Comparison of ENCODE assay signal across 17 mouse cellular contexts in the genomic region with DNA sequence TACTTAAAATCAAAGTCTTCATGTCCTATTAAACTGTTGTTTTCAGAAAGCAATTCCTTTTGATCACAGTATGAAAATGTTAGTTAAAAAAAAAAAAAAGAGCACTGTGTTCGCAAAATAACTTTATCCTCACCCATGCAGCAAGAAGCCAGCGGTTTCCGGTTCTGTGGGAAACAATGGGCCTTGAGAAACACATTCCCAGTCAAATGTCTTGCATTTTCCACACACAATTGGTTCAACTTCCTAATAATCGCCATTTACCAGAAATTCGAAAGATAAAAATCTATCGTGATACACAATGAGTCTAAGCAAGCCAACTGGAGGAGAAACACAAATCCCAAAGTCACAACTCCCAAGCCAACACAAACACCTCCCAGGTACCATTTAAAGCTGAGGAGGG. TPM values are rescaled to one million over a fixed set of nuclear protein-coding genes. Genes with fewer than 3 reads are reported as not detected.
A peak's percentile ranks its signal among the peaks of the same experiment; 100 is the strongest.
DNase-seq lines count a peak whose midpoint lies in the region; ATAC-seq and TF ChIP-seq lines count a peak whose summit lies in the region.
"Had no signal": no experiment of that assay in that cellular context is flagged by ENCODE, and none has a peak within 500 bp of the region (broad histone marks: within the 10 kb centered on the region; RNA-seq: fewer than 3 reads in every experiment).

No protein-coding gene starts in this region.

- 0 out of 2 replicates have a peak overlapping the region, but pooled peaks have one; percentile 35 for H3K27ac ChIP-seq in intestine, postnatal 0 days (ENCODE audit: low read depth, low read length)
- H3K27ac ChIP-seq in intestine, embryonic 16.5 days (ENCODE audit: low read length): no peak overlapping the region
- peak overlapping the region; percentile 87 for H3K27ac ChIP-seq in brown adipose tissue, adult 24 weeks (replicated peaks; ENCODE audit: low read depth, low read length)
- H3K27ac ChIP-seq in heart, embryonic 16.5 days (ENCODE audit: low read length): peak overlapping the region; percentile 30
- H3K27ac ChIP-seq in forebrain, embryonic 12.5 days: no peak overlapping the region
- H3K27ac ChIP-seq in forebrain, embryonic 13.5 days: no peak overlapping the region
- H3K27ac ChIP-seq: hindbrain, embryonic 15.5 days; lung, embryonic 15.5 days had no signal

- H3K9me3 ChIP-seq in intestine, postnatal 0 days (ENCODE audit: control insufficient read depth): no peaks in the 10 kb centered on the region
- no peaks in the 10 kb centered on the region for H3K9me3 ChIP-seq in intestine, embryonic 16.5 days (ENCODE audit: control insufficient read depth, low read length)
- H3K9me3 ChIP-seq in heart, embryonic 16.5 days (replicated peaks; ENCODE audit: control insufficient read depth, low read length): no peaks in the 10 kb centered on the region
- no peaks in the 10 kb centered on the region for H3K9me3 ChIP-seq in forebrain, embryonic 12.5 days
- H3K9me3 ChIP-seq in forebrain, embryonic 13.5 days (replicated peaks): no peaks in the 10 kb centered on the region
- H3K9me3 ChIP-seq: embryonic facial prominence, embryonic 15.5 days; hindbrain, embryonic 15.5 days; lung, embryonic 15.5 days had no signal

- no peaks in the 10 kb centered on the region for H3K27me3 ChIP-seq in intestine, postnatal 0 days (replicated peaks; ENCODE audit: control insufficient read depth, insufficient read depth, low read length)
- H3K27me3 ChIP-seq in intestine, embryonic 16.5 days (replicated peaks; ENCODE audit: control insufficient read depth, insufficient read depth, low read length): no peaks in the 10 kb centered on the region
- no peaks in the 10 kb centered on the region for H3K27me3 ChIP-seq in heart, embryonic 16.5 days (ENCODE audit: control insufficient read depth, insufficient read depth, low read length)
- H3K27me3 ChIP-seq in forebrain, embryonic 12.5 days: no peaks in the 10 kb centered on the region
- no peaks in the 10 kb centered on the region for H3K27me3 ChIP-seq in forebrain, embryonic 13.5 days
- H3K27me3 ChIP-seq: embryonic facial prominence, embryonic 15.5 days; hindbrain, embryonic 15.5 days; lung, embryonic 15.5 days had no signal

- ATAC-seq in intestine, postnatal 0 days: no peak
- ATAC-seq in intestine, embryonic 16.5 days: no peak
- no peak for ATAC-seq in heart, embryonic 16.5 days (replicated peaks; ENCODE audit: extremely low read depth, insufficient read depth, low FRiP score)
- no peak for ATAC-seq in forebrain, embryonic 12.5 days (ENCODE audit: low FRiP score)
- no peak for ATAC-seq in forebrain, embryonic 13.5 days
- ATAC-seq: CD4-positive, CD25-positive, alpha-beta regulatory T cell, adult 4 months; forebrain, postnatal 0 days had no signal

- 76% methylated on average over 6 of the region's 6 CpGs for WGBS in intestine, postnatal 0 days
- 73% methylated on average over 6 of the region's 6 CpGs for WGBS in intestine, embryonic 16.5 days
- WGBS in heart, embryonic 16.5 days: 64% methylated on average over 6 of the region's 6 CpGs
- WGBS in forebrain, embryonic 12.5 days: 81% methylated on average over 6 of the region's 6 CpGs
- 79% methylated on average over 6 of the region's 6 CpGs for WGBS in forebrain, embryonic 13.5 days

- peak; percentile 53 for DNase-seq in kidney, postnatal 14 days
- DNase-seq: cerebellum, adult 18-20 months; forebrain, postnatal 0 days; gastrocnemius, postnatal 36 days; liver; right cerebral cortex, adult 18-20 months; thymus, adult 2 months had no signal

- H3K4me3 ChIP-seq in intestine, postnatal 0 days (ENCODE audit: low read depth, low read length): no peak overlapping the region
- no peak overlapping the region for H3K4me3 ChIP-seq in intestine, embryonic 16.5 days (ENCODE audit: low read length)
- no peak overlapping the region for H3K4me3 ChIP-seq in brown adipose tissue, adult 24 weeks (ENCODE audit: insufficient read depth, low read depth, low read length)
- no peak overlapping the region for H3K4me3 ChIP-seq in heart, embryonic 16.5 days (ENCODE audit: low read length)
- no peak overlapping the region for H3K4me3 ChIP-seq in forebrain, embryonic 12.5 days (replicated peaks)
- H3K4me3 ChIP-seq in forebrain, embryonic 13.5 days: no peak overlapping the region
- H3K4me3 ChIP-seq: embryonic facial prominence, embryonic 15.5 days; hindbrain, embryonic 15.5 days; lung, embryonic 15.5 days had no signal

- H3K4me2 ChIP-seq in intestine, postnatal 0 days (replicated peaks; ENCODE audit: low read depth): no peak overlapping the region
- H3K4me2 ChIP-seq in intestine, embryonic 16.5 days (ENCODE audit: low read depth, low read length): no peak overlapping the region
- H3K4me2 ChIP-seq in heart, embryonic 16.5 days (ENCODE audit: low read depth, low read length): no peak overlapping the region
- H3K4me2 ChIP-seq in forebrain, embryonic 12.5 days: no peak overlapping the region
- H3K4me2 ChIP-seq in forebrain, embryonic 13.5 days: no peak overlapping the region
- H3K4me2 ChIP-seq: embryonic facial prominence, embryonic 15.5 days; hindbrain, embryonic 15.5 days; lung, embryonic 15.5 days had no signal

- H3K36me3 ChIP-seq in intestine, postnatal 0 days (ENCODE audit: control insufficient read depth, insufficient read depth): no peaks in the 10 kb centered on the region
- H3K36me3 ChIP-seq in intestine, embryonic 16.5 days (ENCODE audit: control insufficient read depth, insufficient read depth, low read length): no peaks in the 10 kb centered on the region
- H3K36me3 ChIP-seq in heart, embryonic 16.5 days (ENCODE audit: control insufficient read depth, insufficient read depth): no peaks in the 10 kb centered on the region
- no peaks in the 10 kb centered on the region for H3K36me3 ChIP-seq in forebrain, embryonic 12.5 days (replicated peaks)
- no peaks in the 10 kb centered on the region for H3K36me3 ChIP-seq in forebrain, embryonic 13.5 days (ENCODE audit: poor library complexity, severe bottlenecking)
- H3K36me3 ChIP-seq: embryonic facial prominence, embryonic 15.5 days; hindbrain, embryonic 15.5 days; lung, embryonic 15.5 days had no signal

- TF ChIP-seq CTCF in intestine, postnatal 0 days (IDR thresholded peaks at IDR 0.05; ENCODE audit: low read depth): no peak

- peaks cover 3% of the 10 kb centered on the region for H3K4me1 ChIP-seq in intestine, postnatal 0 days (replicated peaks; ENCODE audit: control insufficient read depth, insufficient read depth, low read length)
- peaks cover 18% of the 10 kb centered on the region for H3K4me1 ChIP-seq in intestine, embryonic 16.5 days (ENCODE audit: control insufficient read depth, insufficient read depth, low read length)
- H3K4me1 ChIP-seq in brown adipose tissue, adult 24 weeks (ENCODE audit: control insufficient read depth, insufficient read depth, insufficient read length, low read length): peaks cover 42% of the 10 kb centered on the region
- peaks cover 69% of the 10 kb centered on the region for H3K4me1 ChIP-seq in heart, embryonic 16.5 days (ENCODE audit: control insufficient read depth, insufficient read depth, low read length)
- peaks cover 39% of the 10 kb centered on the region for H3K4me1 ChIP-seq in forebrain, embryonic 12.5 days
- peaks cover 45% of the 10 kb centered on the region for H3K4me1 ChIP-seq in forebrain, embryonic 13.5 days

- H3K9ac ChIP-seq in intestine, postnatal 0 days (ENCODE audit: low read depth, low read length): no peak overlapping the region
- no peak overlapping the region for H3K9ac ChIP-seq in intestine, embryonic 16.5 days (ENCODE audit: low read depth, low read length)
- H3K9ac ChIP-seq in heart, embryonic 16.5 days (ENCODE audit: low read length): no peak overlapping the region
- H3K9ac ChIP-seq in forebrain, embryonic 12.5 days: no peak overlapping the region
- no peak overlapping the region for H3K9ac ChIP-seq in forebrain, embryonic 13.5 days
- H3K9ac ChIP-seq: embryonic facial prominence, embryonic 15.5 days; forebrain, postnatal 0 days; hindbrain, embryonic 15.5 days; lung, embryonic 15.5 days had no signal

RNA-seq across cellular contexts. Expression of a gene that starts 27.0 kb away (rescaled TPM):
- 27.8 and 28.2 TPM in 2 replicates for polyA plus RNA-seq in intestine, postnatal 0 days (2015; fragmentation: Nextera tagmentation; extraction: Ambion mirVana)
- 22.1 and 22.6 TPM in 2 replicates for polyA plus RNA-seq in intestine, embryonic 16.5 days (2015; fragmentation: Nextera tagmentation; extraction: Ambion mirVana)
- 9.4 and 25.3 TPM in 2 replicates for polyA plus RNA-seq in brown adipose tissue, adult 24 weeks (2012; ENCODE audit: insufficient read depth, insufficient read length, missing spikeins)
- polyA plus RNA-seq in heart, embryonic 16.5 days (2015; fragmentation: Nextera tagmentation; extraction: Ambion mirVana): 25.5 and 26.4 TPM in 2 replicates
- 49.7 and 53.4 TPM in 2 replicates for polyA plus RNA-seq in forebrain, embryonic 12.5 days (2016; fragmentation: Nextera tagmentation; extraction: Ambion mirVana)
- 46.1 and 46.7 TPM in 2 replicates for polyA plus RNA-seq in forebrain, embryonic 13.5 days (2015; fragmentation: Nextera tagmentation; extraction: Ambion mirVana)

Comparison
In these comparisons a context has a peak if more than half of its experiments do, and no peak if none do; other contexts are left out.
1. H3K27ac ChIP-seq: peak in intestine, postnatal 0 days (single experiment), brown adipose tissue, adult 24 weeks (single experiment) and heart, embryonic 16.5 days (single experiment); none in intestine, embryonic 16.5 days (single experiment), forebrain, embryonic 12.5 days (single experiment) and forebrain, embryonic 13.5 days (single experiment).